Mouse (Mus musculus): ENCODE results near the gene Zfp963.

- TF ChIP-seq CTCF (IDR thresholded peaks at IDR 0.05; ENCODE audit: low read depth) = no peak
- TF ChIP-seq EP300 (IDR thresholded peaks at IDR 0.05; ENCODE audit: low read depth) = no peak
Observed at GRCm38 (mm10) chr8:69777111-69777510, 27.3 kb upstream of the Zfp963 start.

All from heart, postnatal 0 days (tissue).